Mouse (Mus musculus) olfactory bulb, adult 2 months (tissue): Measurements from ENCODE around the gene Psme3.

Experiments used
- CTCF ChIP-seq: fragments of 200-500 bp; IDR thresholded peaks from 2 replicates; pipeline ENCODE4 v1.5.1; 2012; ENCODE audit warnings: low read depth, mild to moderate bottlenecking, low read length, moderate library complexity; ENCODE audit not compliant: insufficient read depth
- POLR2A ChIP-seq: fragments of 200-500 bp; IDR thresholded peaks from 2 replicates; pipeline ENCODE4 v1.6.1; 2012; ENCODE audit warnings: mild to moderate bottlenecking, low read depth, low read length, moderate library complexity; ENCODE audit not compliant: insufficient read depth

DNA sequence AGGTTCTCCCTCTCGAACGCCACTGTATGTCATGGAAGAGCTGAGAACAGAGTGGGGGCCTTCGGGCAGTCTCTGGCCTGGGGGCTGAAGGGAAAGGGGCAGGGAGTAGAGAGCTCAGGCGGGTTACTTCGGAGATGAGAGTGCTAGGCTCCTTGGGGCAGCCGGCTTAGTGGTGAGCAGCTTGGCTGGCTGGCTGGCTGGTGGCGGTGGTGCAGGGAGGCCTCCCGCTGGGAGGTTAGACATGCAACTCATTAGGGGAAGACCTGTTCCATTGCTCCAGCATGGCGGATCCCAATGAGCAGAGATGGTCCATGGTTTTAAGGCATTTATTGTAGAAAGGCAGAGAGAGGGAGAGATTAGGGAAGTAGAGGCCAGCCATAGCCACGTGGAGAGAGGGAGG is 18.0 kb downstream of the Psme3 start:
- TF ChIP-seq CTCF: no peak
- no peak for TF ChIP-seq POLR2A
